Mouse (Mus musculus) kidney, adult 8-10 months (tissue): ENCODE measurements around the gene Gm20834.
"Not testable (repeated sequence)": the region's sequence is repeated elsewhere in the genome, so short reads cannot be mapped to it uniquely, and the experiment has no call there.

ENCODE experiments used
- DNase-seq, 2 experiments: peaks; one replicate each; pipeline ENCODE4 v3.0.0; 2022

The Gm20834 gene

GRCm38 (mm10) chrY:10324489-10324888 is at the start of gene Gm20834:
Gene Gm20834 (minus strand): TSS chrY:10324589.
- not testable (repeated sequence) for DNase-seq
